Mouse (Mus musculus): ENCODE measurements around the gene Sf3a2. TPM values are rescaled to one million over a fixed set of nuclear protein-coding genes. Genes with fewer than 3 reads are reported as not detected.
"Not testable (repeated sequence)": the region's sequence is repeated elsewhere in the genome, so short reads cannot be mapped to it uniquely, and the experiment has no call there.

Gene Sf3a2
- total RNA-seq, 2 experiments from 2014 or later = 46.2 to 52.0 TPM

DNA sequence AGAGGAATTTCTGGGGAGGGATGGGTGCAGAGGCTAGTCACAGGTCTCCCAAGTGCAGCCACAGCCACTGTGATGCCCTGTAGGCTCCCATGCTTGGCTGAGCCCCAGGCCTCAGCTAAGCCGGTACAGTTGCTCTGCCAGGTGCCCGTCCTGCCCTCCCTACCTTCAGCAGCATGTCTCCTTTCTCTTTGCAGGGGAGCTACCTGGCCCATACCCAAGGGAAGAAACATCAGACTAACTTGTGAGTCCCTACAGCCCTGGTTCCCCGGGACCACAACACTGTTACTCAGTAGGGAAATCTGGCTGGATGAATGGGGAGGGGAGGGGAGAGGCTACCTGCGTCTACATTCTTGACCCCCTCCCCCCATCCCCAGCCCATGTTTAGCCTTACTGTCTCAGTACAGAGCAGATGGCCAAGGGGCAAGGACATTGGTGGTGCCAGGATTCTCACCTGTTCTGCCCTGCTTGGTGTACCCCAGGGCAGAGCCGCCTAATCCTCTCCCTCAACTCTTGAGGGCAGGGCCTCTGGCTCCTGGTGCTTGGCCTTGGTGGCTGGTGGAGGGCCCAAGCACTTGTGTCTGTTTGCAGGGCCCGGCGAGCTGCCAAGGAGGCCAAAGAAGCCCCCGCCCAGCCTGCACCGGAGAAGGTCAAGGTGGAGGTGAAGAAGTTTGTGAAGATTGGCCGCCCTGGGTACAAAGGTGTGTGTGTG is 4.4 kb downstream of the Sf3a2 start:
- no peak for DNase-seq (ENCODE audit: extremely low spot score in 1 of 2, low spot score in 1 of 2)

DNA sequence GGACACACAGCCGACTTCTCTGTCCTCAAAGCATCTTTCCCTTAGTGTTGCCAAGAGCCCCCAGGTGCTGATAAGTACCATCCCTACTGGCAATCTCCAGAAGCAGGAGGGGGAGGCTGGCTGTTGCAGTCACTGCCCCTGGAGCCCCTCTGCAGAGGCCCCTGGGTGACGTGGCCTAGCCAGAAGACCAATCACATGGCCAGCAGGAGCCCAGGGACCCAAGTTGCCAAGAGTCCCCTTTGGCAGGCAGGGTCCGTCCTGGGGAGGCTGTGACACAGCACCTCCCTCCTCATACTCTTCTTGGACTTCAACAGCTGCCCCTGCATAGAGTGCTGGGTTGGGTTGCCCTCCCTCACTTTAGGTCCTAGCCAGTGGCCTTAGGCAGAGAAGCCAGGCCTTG is 5.0 kb downstream of the Sf3a2 start:
- DNase-seq (ENCODE audit: extremely low spot score in 1 of 2, low spot score in 1 of 2) = no peak

DNA sequence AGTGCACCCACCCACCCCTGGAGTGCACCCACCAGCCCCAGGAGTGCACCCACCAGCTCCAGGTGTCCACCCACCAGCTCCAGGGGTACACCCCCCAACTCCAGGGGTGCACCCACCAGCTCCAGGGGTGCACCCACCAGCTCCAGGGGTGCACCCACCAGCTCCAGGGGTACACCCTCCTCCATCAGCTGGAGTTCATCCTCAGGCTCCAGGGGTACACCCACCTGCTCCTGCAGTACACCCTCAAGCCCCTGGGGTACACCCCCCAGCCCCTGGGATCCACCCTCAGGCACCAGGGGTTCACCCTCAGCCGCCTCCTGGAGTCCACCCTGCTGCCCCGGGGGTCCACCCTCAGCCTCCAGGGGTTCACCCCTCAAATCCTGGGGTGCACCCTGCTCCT is 6.3 kb downstream of the Sf3a2 start:
- no peak for DNase-seq (ENCODE audit: extremely low spot score in 1 of 2, low spot score in 1 of 2)

DNA sequence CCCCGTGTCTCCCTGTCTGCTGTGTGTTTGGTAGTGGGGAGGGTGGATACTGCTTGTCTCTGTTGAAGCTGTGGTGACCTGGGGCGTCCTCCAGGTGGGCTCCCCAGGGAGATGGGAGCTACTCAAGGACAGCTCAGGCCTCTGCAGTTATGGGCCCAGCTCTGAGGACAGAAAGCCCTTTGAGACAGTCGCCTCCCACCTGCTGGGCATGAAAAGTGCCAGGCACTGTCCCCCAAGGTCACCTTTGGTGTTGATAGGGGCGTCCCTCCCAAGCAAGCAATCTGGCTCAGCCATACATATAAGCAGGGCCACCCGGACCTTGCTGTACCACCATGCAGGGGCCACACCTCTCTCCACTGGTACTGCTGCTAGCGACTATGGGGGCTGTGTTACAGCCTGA is 6.9 kb downstream of the Sf3a2 start, which contains the start of gene Amh:
Gene Amh (plus strand): TSS at position 328 of the 400 bp plus-strand sequence.
- DNase-seq (ENCODE audit: extremely low spot score in 1 of 2, low spot score in 1 of 2) = no peak

DNA sequence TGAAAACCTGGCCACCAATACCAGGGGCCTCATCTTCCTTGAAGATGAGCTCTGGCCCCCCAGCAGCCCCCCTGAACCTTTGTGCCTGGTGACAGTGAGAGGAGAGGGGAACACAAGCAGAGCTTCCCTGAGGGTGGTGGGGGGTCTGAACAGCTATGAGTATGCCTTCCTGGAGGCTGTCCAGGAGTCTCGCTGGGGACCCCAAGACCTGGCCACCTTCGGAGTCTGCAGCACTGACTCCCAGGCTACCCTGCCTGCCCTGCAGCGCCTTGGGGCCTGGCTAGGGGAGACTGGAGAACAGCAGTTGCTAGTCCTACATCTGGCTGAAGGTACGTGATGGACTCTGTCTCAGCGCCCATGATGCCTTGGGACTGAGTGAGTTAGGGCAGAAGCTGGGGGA is 7.3 kb downstream of the Sf3a2 start:
- DNase-seq (ENCODE audit: extremely low spot score in 1 of 2, low spot score in 1 of 2) = no peak

DNA sequence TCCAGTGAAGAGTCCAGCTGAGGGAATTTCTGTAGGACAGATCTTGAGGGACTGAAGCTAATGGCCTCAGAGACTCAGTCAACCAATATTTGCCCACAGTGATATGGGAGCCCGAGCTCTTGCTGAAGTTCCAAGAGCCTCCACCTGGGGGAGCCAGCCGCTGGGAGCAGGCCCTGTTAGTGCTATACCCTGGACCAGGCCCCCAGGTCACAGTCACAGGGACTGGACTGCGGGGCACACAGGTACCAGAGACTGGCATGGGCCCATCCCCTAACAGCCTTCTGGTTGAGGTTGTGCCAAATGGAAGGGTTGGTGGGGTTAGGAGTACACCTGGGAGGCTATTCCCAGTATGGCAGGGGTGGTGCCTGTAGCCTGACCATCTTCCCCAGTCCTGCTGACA is 7.9 kb downstream of the Sf3a2 start:
- DNase-seq (ENCODE audit: extremely low spot score in 1 of 2, low spot score in 1 of 2) = peak; percentile 83 to 90

DNA sequence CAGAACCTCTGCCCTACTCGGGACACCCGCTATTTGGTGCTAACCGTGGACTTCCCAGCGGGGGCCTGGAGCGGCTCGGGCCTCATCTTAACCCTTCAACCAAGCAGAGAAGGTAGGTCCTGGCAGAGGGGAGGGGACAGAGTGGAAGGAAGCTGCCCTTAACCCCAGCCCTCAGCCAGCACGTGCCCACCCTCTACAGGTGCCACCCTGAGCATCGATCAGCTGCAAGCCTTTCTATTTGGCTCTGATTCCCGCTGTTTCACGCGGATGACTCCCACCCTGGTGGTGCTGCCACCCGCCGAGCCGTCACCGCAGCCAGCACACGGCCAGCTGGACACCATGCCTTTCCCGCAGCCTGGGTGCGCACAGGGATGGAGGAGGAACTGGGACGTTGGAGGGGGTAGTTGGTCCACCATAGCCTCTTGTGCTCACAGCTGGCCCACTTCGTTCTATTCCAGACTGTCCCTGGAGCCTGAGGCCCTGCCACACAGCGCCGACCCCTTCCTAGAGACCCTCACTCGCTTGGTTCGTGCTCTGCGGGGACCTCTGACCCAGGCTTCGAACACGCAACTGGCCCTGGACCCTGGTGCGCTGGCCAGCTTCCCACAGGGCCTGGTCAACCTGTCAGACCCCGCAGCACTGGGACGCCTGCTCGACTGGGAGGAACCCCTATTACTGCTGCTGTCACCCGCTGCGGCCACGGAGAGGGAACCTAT is 8.5 kb downstream of the Sf3a2 start:
- DNase-seq (ENCODE audit: extremely low spot score in 1 of 2, low spot score in 1 of 2) = no peak

DNA sequence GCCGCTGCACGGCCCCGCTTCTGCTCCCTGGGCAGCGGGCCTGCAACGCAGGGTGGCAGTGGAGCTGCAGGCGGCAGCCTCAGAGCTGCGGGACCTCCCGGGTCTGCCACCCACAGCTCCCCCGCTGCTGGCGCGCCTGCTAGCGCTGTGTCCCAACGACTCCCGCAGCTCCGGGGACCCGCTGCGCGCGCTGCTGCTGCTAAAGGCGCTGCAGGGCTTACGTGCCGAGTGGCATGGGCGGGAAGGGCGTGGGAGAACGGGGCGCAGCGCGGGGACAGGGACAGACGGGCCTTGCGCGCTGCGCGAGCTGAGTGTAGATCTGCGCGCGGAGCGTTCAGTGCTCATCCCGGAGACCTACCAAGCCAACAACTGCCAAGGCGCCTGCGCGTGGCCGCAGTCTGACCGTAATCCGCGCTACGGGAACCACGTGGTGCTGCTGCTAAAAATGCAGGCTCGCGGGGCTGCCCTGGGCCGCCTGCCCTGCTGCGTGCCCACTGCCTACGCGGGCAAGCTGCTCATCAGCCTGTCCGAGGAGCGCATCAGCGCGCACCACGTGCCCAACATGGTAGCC is 9.1 kb downstream of the Sf3a2 start:
- peak; percentile 69 to 75 for DNase-seq (ENCODE audit: extremely low spot score in 1 of 2, low spot score in 1 of 2)

DNA sequence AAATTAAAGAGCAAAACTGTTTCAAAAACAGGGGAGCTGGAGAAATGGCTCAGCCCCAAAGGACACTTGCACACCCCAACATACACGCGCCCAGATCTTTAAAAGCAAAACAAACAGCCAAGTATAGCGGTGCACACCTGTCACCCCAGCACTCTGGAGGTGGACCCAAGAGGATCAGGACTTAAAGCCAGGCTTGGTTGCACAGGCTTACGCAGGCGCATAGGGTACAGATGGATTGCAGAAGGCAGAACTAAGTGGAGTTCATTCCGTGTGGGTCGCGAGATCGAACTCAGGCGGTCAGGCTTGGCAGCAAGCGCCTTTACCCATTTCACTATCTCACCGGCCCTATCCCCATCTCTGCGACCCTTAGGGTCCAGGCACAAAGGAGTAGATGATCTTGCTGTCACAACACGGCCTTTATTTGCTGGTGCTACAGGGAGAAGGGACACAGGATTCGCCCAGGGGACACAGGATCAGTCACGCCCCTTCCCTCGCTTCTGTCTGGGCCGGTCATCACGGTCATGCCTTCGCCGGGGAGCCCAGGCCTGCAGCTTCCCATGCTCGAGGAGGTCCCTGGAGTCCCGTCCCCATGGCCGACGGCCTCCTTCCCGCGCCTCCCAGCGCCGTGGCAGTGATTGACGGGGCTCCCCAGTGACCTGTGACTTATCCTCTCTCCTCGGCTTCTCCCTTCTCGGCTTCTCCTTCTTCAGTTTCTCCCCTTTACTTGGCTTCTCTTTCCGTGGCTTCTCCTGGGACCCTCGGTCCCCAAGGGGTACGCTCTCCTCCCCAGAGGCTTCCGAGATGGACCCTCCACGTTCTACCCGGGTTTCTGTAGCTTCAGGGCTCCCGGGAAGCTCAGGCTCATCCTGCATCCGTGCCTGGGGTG is 10.3 kb downstream of the Sf3a2 start:
- DNase-seq (ENCODE audit: extremely low spot score in 1 of 2, low spot score in 1 of 2) = no peak

DNA sequence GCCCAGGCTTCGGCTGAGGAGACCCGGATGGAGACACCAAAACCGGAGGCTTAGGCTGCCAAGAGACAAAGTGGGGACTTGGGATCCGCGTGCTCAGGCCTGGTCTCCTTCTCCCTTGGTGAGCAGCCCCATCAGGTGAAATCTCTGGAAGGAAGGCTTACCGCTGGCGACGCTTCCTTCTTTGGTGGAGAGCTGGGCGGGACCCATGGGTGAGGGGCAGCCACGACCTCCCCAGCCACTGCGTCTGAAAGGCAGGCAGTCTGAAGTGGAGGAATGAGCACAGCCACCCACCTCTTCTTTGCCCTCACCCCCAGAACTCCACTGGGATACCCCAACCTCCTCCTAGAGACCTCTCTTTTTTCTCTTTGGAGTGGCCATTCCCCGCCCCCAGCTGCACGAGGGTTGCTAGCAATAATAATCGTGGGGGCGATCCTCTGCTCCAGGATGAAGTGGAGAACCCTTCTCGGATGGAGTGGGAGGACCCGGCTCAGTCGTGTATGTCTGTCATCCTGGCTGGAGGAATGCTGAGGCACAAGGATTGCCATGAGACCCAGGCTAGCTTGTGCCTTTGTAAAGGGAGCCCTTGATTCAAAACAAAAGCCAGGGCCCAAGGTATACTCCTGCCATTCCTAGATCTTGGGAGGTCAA is 11.1 kb downstream of the Sf3a2 start:
- no peak for DNase-seq (ENCODE audit: extremely low spot score in 1 of 2, low spot score in 1 of 2)

DNA sequence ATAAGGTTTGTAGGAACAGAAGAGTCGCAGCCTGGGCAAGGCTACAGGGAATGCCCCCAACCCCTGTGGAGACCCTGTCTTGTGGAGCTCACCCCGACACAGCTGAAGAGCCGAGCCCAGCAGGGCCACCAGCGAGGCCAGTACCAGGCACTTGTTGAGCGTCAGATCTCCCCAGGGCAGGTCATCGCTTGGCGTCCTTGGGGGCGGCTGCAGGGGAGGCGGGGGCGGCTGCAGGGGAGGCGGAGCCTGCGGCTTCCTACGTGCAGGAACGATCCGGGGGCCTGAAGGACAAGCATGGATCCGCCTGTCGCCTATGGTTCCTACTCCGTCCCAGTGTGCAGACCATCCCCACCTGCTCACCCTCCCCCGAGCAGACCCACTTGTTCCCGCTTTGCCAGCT is 12.1 kb downstream of the Sf3a2 start:
- DNase-seq (ENCODE audit: extremely low spot score in 1 of 2, low spot score in 1 of 2) = no peak

DNA sequence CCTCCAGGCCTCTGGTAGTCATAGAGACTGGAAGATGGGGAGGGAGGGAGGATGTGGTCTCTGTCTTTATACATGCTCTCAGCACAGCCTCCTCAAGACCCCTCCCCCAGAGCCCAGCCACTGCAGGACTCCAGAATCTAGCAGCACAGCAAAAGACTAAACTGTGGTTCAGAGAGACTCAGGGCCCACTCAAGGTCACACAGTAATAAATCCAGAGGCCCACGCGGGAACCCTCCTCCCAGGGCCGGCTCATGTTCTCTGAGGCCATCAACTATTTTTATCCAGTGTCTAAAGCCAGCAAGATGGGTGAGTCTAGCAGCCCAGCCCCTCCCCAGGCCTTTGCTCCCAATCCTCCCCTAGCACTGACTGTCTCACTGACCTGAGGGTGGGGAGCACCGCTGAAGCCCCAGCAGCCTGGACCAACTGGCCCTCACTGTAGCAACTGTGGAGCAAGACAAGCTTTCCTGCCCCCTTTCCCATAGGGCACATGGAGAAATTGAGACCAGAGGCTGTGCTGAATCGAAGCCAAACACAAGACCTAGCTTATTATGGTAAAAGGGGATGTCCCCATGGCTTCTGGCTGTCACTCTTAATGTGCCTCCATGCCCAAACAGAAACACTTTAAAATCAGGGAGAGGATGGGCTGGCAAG is 14.5 kb downstream of the Sf3a2 start:
- no peak for DNase-seq (ENCODE audit: extremely low spot score in 1 of 2, low spot score in 1 of 2)

DNA sequence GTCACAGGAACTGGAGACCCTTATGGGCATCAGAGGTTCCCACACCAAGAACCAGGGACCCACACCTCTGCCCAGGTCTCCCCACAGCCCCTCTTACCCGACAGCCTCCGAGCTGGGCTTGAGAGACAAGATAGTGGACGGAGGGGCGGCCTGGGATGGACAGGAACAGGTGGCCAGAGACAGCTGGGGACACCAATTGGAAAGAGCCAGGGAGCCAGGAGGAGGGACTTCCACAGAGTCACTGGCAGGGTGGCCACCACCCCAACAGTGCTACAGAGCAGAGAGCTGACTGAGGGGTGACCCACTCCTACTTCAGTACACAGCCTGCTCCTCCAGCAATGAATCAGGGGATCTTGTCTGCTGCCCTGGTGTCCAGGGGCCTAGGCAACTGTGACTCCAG is 15.4 kb downstream of the Sf3a2 start, which contains the start of gene Jsrp1:
Gene Jsrp1 (minus strand): TSS at position 133 of the 400 bp plus-strand sequence.
- DNase-seq (ENCODE audit: extremely low spot score in 1 of 2, low spot score in 1 of 2) = no peak

DNA sequence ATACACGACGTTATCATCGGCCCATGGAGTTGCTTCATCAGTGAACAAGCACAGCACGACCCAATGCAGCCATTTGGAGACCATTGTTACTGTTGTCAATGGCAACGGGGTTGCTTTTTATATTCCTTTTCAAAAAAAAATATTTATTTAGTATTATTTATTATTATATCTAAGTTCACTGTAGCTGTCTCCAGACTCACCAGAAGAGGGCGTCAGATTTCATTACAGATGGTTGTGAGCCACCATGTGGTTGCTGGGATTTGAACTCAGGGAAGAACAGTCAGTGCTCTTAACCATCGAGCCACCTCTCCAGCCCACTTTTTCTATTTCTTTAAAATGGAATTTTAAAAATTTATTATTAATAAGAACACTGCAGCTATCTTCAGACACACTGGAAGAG is 16.8 kb downstream of the Sf3a2 start:
- no peak for DNase-seq (ENCODE audit: extremely low spot score in 1 of 2, low spot score in 1 of 2)

DNA sequence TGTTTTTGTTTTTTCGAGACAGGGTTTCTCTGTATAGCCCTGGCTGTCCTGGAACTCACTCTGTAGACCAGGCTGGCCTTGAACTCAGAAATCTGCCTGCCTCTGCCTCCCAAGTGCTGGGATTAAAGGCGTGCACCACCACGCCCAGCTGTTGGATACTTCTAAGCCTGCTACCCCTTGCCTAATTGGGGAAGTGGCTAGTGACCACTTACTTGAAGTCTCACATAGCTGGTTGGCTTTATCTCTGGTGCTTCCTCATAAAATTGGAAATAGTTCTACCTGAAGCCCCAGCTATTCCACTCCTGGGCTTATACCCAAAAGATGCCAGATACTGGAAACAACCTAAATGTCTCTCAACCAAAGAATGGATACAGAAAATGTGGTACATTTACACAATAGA is 18.3 kb downstream of the Sf3a2 start:
- DNase-seq (ENCODE audit: extremely low spot score in 1 of 2, low spot score in 1 of 2) = not testable (repeated sequence)

DNA sequence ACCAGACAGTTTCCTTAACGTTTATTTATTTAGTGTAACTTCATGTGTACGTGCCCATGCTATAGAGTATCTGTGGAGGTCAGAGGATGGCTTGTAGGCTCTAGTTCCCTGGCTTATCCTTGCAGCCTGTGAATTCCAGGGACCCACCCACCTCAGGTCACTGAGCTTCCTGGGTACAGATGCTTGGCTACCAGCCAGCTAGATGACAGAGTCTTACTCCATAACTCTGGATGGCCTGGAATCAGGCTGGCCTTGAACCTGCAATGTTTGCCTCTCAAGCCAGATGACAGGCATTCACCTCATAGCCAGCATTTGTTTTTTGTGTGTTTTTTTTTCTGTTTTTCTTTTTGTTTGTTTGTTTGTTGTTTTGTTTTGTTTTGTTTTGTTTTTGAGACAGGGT is 19.2 kb downstream of the Sf3a2 start:
- DNase-seq (ENCODE audit: extremely low spot score in 1 of 2, low spot score in 1 of 2) = no peak

DNA sequence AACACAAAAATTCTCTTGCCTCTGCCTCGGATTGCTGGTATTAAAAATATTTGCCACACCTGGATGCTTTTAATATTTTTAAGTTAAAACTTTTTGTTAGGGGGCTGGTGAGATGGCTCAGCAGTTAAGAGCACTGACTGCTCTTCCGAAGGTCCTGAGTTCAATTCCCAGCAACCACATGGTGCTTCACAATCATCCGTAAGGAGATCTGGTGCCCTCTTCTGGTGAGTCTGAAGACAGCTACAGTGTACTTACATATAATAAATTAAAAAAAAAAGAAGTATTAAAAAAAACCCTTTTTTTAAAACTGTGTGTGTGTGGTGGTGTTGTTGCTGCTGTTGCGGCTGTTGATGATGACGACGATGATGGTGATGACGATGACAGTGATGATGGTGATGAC is 20.0 kb downstream of the Sf3a2 start:
- not testable (repeated sequence) for DNase-seq (ENCODE audit: extremely low spot score in 1 of 2, low spot score in 1 of 2)

DNA sequence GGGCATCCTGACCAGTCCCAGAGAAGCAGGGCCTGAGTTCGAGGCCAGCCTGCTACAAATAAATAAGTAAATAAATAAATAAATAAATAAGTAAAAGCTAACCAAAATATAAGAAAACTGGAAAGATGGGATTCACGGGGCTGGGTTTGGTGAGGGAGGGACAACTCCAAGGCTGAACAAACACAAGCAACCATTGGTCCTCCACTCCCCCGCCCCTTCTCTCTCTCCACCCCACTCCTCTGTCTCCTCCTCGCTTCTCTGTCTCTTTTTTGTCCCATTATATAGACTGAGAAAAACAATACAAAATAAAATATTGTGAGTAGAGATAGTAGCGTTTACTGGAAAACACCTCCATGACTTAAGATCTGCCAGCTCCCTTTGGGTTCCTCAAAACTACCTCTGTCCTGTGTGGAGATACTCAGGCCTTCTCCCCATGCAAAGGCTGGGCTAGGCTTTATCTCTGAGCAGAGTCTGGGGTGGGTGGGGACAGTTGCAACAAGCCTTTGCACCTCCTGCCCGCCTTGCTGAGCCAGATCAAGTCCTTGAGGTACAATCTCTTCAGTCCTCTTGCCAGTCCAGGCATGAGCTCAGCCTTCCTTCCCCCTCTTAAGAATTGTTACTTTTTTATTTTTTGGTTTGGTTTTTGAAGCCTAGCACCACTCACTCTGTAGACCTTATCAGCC is 20.7 kb downstream of the Sf3a2 start:
- no peak for DNase-seq (ENCODE audit: extremely low spot score in 1 of 2, low spot score in 1 of 2)

DNA sequence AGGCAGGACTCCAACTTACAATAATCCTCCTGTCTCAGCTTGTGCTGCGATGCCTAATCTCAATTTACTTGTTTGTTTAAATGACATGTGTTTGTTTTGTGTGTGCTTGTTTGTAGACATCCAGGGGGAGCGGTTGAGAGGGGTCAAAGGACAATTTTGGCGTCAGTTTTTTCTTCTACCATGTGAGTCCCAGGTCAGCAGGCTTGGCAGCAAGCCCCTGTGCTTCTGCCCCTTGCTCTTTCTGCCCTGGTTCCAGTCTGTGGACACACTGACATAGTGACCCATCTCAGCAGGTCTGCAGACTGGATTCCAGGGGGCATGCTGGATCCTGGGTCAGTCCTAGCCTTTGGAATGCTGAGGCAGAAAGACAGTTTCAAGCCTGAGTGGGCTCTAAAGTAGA is 21.4 kb downstream of the Sf3a2 start:
- DNase-seq (ENCODE audit: extremely low spot score in 1 of 2, low spot score in 1 of 2) = no peak
